Mouse (Mus musculus): ENCODE data around the gene Pln.
A peak's percentile ranks its signal among the peaks of the same experiment; 100 is the strongest.

The Pln gene

GRCm38 (mm10) chr10:53337162-53337923 is at the start of gene Pln:
Pln (plus strand) TSS chr10:53337667.
- DNase-seq (ENCODE audit: low read depth, low spot score) = no peak

DNA sequence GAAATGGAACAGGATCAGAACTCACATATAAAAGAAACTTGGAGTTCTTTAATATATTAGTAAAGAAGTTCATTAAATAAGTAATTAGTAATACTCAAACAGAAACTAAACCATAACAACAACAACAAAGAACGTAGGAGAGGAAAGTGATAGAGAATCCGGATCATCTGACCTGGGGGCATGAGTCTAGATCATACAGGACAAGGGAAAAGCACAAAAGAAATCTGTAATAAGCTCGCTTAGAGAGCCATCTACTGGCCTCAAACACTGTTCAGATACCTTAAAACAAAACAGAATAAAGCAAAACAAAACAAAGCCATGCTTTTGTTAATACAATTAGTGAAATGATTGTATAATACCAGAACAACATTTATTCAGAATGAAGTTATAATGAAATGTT is 31.6 kb upstream of the Pln start:
- no peak for DNase-seq (ENCODE audit: low read depth, low spot score)

DNA sequence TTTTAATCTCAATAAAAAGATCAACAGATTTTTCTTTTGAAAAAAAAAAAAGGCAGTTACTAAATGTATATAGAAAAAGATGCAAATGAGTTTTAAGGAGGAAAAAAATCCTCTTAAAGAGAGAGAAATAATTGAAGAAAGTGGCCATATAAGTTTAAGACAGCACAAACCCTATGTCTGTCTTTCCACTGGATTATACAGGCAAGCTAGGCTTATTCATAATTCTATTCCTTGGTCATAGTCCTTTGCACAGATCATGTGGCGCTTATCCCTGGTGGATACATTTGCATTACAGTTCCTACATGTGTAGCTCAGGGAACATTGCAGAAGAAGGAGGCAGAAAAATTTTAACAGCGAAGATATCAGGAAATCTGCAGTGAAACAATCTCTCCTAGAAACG is 30.8 kb upstream of the Pln start:
- DNase-seq (ENCODE audit: low read depth, low spot score) = no peak

DNA sequence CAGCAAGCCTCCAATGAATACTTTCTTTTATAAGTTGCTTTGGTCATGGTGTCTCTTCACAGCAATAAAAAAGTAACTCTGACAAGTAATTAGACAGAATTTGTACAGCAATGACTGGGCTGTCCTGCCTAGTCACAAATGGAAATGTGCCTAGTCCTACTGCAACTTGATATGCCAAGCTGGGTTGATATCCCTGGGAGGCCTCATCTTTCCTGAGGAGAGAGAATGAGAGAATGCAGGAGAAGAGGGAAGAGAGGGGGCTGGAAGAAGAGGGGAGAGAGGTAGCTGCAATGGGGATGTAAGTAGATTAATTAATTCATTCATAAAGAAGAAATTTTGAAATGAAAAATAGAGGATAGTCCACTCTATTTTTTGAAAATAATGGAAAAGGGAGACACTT is 14.1 kb upstream of the Pln start:
- DNase-seq (ENCODE audit: low read depth, low spot score) = no peak

- DNase-seq (ENCODE audit: low read depth, low spot score) = peak; percentile 57
These were observed 12.8 kb upstream of the Pln start for GRCm38 (mm10) chr10:53324663-53325062.

DNA sequence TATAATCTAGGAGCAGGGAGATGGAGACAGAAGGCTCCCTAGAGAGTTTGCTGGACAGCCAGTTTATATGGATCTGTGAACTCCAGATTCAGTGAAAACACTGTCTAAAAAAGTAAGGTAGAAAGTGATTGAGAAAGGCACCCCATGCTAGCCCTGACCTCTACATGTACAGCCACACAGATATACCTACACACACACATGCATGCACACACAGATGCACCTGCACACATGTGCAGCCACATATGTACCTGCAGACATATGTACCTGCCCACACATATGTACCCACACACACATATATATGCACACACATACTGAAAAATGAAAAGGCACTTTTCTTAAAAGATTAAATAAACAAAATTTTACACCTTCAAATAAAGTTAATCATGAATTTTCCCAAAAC is 11.1 kb upstream of the Pln start:
- no peak for DNase-seq (ENCODE audit: low read depth, low spot score)

DNA sequence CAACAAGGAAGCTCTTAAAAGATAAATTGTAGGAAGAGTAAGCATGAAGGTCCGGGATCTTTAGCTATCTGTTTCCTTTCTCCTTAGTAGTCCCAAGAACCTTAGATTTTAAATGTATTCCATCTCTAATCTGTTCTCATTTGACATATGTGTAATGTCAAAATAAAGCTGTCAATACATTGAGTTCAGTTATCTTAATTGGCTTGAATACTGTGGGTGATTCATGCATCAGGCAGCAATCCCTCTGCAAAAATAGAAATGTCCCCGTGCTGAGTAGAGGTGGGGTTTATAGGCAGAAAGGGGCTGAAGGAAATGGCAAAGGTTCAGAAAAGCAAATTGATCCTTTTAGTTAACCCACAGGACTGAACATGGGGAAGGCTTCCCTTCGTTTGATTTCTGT is 8.2 kb upstream of the Pln start:
- DNase-seq (ENCODE audit: low read depth, low spot score) = no peak

DNA sequence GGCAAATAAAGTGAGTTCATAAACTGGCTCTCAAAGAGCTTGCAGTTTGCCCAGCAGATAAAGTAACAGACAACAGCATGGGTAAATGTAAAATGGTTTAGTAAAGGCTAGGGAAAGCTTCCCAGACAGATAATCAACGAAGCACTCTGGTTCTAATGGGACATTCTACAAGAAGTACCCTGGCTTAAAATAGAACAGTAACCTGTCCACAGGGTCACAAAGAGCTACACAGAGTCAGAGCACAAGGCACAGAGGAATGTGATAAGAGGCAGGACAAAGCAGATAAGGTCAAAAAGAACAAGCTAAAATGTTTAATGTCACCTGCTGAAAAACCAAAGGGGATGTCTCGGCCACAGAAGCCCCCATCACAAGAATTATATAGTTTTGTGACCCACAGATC is 4.7 kb upstream of the Pln start:
- no peak for DNase-seq (ENCODE audit: low read depth, low spot score)

DNA sequence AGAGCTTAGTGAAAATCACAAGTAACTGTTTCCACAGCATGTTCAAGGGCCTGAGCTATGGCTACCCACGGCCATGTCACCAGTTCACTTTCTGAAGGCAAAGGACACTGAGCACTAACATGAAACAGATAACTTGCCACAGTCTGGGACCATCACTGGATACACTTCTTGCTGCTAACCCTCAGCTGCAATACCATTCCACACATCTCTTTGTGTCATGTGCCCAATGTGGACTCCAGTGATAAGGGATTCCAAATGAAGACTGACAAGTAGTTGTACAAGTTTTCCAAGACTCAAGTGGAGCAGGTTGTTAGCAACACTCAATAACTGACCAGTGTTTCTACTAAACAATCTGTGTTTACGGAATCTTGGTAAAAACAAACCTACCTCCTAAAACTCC is 2.2 kb upstream of the Pln start:
- no peak for DNase-seq (ENCODE audit: low read depth, low spot score)

- no peak for DNase-seq (ENCODE audit: low read depth, low spot score)
These were observed 1.5 kb upstream of the Pln start for GRCm38 (mm10) chr10:53335974-53336373.

- no peak for DNase-seq (ENCODE audit: low read depth, low spot score)
These were observed 1.6 kb downstream of the Pln start for GRCm38 (mm10) chr10:53339045-53339444.

DNA sequence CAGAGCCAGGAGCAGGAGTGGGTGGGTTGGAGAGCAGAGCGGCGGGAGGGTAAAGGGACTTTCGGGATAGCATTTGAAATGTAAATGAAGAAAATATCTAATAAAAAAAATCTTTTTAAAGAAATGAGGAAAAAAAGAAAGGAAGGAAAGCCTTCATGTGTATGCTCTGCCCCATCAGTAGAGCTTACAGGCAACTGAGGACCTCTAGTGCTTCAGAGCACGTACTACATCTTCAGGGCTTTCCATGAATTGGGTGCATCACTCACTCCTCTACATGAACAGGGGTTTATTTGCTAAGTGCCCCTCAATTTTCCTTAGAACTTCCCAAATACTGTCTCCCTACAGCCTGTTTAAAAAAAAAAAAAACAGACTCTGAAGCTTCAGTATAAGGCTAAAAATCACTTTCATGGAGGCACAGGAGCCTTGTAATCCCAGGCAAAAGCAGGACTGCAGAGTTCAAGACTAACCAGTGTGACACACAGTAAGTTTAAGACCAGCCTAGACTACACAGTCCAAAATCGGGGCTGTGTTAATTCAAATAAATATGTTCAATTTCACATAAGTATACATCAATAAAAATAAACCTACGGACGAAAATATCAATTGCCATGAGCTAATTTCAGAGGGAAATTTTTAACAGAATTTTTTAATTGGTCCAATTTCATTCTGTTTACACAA is 4.0 kb downstream of the Pln start:
- DNase-seq (ENCODE audit: low read depth, low spot score) = no peak

DNA sequence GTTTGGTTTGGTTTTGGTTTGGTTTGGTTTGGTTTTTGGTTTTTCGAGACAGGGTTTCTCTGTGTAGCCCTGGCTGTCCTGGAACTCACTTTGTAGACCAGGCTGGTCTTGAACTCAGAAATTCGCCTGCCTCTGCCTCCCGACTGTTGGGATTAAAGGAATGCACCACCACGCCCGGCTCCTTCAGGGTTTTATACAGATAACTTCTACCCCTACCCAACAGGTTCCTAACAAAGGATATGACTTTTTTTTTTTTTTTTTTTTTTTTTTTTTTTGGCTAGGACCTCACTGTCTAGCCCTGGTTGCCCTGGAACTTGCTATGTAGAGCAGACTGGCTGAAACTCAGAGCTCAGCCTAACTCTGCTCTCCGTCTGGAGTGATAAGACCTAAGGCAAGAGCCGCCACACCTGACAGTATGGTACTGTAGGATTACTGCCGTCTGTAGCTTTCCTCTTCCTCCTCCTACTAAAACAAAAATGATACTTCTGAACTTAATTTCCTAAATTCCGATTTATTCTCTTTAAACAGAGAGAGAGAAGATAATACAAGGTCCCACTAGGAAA is 4.8 kb downstream of the Pln start:
- DNase-seq (ENCODE audit: low read depth, low spot score) = no peak

DNA sequence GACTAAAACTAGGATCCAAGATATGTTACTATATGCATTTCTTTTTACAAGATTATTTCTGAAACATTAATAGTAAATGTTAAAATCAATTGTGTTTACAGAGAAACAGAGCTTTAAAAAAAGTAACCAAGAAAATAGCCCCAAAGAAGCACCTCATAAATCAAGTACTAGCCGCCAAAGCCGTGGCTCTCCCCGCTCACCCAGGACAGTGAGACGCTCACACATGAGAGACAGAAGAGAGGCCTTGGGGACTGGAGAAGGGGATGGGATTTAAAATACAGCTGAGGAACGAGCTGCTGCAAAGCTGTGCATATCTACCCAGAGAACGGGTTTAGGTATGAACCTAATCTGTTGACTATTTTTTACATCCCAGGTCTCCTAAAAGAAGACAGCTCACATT is 5.9 kb downstream of the Pln start:
- DNase-seq (ENCODE audit: low read depth, low spot score) = no peak

DNA sequence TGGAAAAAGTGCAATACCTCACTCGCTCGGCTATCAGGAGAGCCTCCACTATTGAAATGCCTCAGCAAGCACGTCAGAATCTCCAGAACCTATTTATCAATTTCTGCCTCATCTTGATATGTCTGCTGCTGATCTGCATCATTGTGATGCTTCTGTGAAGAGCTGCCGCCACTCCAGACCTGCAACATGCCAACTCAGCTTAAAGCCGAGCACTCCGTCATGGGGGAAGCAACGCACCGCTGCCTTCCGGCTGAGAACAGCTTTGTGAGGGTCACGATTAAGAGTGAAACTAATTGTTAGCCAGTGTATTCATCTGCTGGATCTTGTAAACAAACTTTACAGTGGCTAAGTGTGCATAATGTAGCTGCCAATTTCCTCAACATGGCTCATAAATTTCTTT is 6.4 kb downstream of the Pln start:
- no peak for DNase-seq (ENCODE audit: low read depth, low spot score)

DNA sequence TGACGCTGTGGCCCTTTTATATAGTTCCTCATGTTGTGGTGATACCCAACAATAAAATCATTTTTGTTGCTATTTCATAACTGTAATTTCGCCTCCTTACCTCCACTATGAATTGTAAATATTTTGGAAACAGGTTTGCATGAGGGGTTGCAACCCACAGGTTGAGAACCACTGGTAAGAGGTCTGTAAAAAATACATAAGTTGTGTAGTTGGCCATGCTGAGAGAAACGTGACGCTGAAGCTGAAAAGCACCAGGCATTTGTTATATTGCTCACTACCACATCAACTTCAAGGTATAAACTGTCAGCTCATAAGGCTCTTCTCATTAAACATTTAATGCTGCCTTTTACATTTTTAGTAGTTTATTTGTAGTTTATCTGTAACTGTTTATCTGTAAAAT is 8.0 kb downstream of the Pln start:
- DNase-seq (ENCODE audit: low read depth, low spot score) = no peak

- peak; percentile 39 for DNase-seq (ENCODE audit: low read depth, low spot score)
These were observed 9.0 kb downstream of the Pln start for GRCm38 (mm10) chr10:53346506-53346905.

DNA sequence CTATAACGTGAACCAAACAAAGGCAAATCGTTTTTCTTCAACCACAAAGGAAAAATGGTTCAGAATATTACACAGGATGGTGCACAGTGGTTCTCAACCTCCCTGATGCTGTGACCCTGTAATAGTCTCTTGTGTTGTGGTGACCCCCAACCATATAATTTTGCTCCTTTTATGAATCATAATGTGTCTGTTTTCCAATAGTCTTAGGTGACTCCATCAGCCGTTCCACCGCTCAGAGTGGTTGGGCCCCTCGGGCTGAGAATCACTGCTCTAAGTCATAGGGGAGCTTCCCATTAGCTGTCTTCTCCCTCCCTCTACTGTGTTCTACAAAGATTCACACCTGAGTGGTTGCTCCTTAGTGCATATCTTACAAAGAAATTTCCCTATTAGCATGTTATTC is 9.4 kb downstream of the Pln start:
- DNase-seq (ENCODE audit: low read depth, low spot score) = no peak

- peak; percentile 67 for DNase-seq (ENCODE audit: low read depth, low spot score)
These were observed 10.6 kb downstream of the Pln start for GRCm38 (mm10) chr10:53347787-53348755.

DNA sequence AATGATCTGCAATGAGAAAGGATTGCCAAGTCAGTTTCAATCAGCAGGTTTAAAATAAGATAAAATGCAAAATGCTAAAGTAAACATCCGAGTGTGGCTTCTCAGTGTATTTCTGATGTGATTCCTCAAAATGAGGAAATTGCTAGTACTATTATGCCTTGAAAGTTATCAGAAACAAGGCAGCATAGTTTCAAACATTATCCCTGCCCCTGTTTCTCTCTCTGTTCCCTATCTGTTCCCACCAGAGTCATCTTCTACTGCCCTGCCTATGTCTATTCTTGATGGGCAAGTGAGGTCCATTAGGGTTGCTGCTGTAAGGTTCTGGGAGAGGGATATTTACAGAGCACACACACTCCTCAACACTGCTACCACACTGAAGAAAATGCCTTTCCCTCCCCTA is 11.8 kb downstream of the Pln start:
- DNase-seq (ENCODE audit: low read depth, low spot score) = no peak

GRCm38 (mm10) chr10:53353665-53354064 is 16.2 kb downstream of the Pln start:
- DNase-seq (ENCODE audit: low read depth, low spot score) = no peak

DNA sequence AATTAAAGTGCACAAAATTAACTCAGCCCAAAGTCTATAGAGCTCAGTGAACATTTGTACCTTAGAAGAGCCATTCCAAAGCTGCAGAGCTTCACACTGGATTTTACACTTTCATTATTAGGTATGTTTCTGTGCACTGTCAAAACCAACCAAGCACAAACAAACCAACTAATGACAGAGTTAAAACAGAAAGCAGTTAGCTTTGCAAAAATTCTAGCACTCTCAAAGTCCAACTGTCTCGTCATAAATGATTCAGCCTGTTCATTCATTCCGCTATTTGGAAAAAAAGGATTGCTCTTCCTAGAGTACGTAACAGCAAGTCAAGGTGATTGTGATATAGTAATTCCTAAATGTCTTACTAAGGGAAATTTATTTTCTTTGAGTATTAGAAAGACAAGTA is 21.5 kb downstream of the Pln start:
- DNase-seq (ENCODE audit: low read depth, low spot score) = no peak

All from skeletal muscle tissue, adult 2 months (tissue).